Mouse (Mus musculus) liver, postnatal 0 days (tissue): ENCODE data around the gene Afdn.
"Not testable (repeated sequence)": the region's sequence is repeated elsewhere in the genome, so short reads cannot be mapped to it uniquely, and the experiment has no call there.

ENCODE experiments used
- CTCF ChIP-seq: sonication (generic); IDR thresholded peaks from 2 replicates; pipeline ENCODE4 v1.5.1; 2016; ENCODE audit warnings: antibody characterized with exemption, low read depth
- EP300 ChIP-seq: IDR thresholded peaks from 2 replicates; pipeline ENCODE4 v1.6.1; 2016; ENCODE audit warnings: antibody characterized with exemption, low read depth, mild to moderate bottlenecking

DNA sequence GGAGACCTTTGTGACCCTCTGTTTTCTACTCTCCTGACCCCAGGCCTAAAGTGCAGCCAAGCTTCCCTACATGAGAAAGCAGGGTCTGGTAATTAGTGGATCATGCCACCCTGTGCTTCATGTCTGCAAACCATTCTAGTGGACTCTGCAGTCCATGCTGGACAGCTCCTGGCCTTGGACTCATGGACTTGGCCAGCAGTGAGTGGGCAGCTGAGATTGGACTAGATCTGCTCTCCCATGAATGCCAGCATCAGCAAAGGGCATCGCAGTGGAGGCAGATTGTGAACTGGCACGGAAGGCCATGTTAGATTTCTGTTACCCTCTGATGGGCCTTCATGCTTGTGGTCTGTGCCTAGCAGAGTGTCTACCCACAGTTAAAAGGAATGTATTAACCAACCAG, 175.0 kb downstream of the Afdn start:
- not testable (repeated sequence) for TF ChIP-seq CTCF, EP300
